Comparison of ENCODE assay signal across 35 mouse cellular contexts in the genomic region with DNA sequence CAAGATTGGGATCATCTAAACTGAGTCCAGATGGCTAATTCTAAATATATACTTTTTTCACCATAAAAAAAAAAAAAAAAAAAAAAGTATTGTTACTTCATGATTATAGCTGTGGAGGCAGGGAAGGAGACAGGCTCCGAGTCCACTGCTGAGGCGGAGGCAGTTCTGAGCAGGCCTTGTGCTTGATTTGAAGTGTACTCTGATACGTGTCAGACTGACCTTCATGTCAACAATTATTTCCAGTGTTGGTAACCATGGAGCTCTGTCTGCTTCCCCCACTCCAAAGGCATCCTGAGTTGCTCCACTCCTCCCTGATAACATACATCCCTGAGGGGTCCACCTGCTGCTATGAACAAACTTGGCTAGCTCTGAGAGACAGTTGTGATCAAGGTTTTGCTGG. TPM values are rescaled to one million over a fixed set of nuclear protein-coding genes. Genes with fewer than 3 reads are reported as not detected.
"Had no signal": no experiment of that assay in that cellular context is flagged by ENCODE, and none has a peak within 500 bp of the region (broad histone marks: within the 10 kb centered on the region; RNA-seq: fewer than 3 reads in every experiment).

No protein-coding gene starts in this region.

- H3K4me3 ChIP-seq: heart, embryonic 10.5 days; heart, embryonic 12.5 days; heart, embryonic 13.5 days; heart, embryonic 15.5 days; hindbrain, embryonic 10.5 days; hindbrain, embryonic 12.5 days; hindbrain, embryonic 13.5 days; hindbrain, embryonic 15.5 days; intestine, embryonic 15.5 days; kidney, embryonic 15.5 days; layer of hippocampus, adult 2 months; left cerebral cortex, adult 2 months had no signal

- ATAC-seq: hindbrain, embryonic 16.5 days; hindbrain, postnatal 0 days; inflammation-experienced regulatory T-cells, adult 6 months; intestine, embryonic 15.5 days; intestine, embryonic 16.5 days; intestine, postnatal 0 days had no signal

- DNase-seq: heart, postnatal 10 days; heart, postnatal 14 days; heart, postnatal 36 days; heart, postnatal 4 days; kidney, adult 11 months; kidney, adult 18-20 months; kidney, adult 2 months; kidney, adult 8-10 months; kidney, adult 9 months; kidney, postnatal 10 days; kidney, postnatal 14 days; kidney, postnatal 36 days; kidney, postnatal 4 days; layer of hippocampus, adult 9-11 months; layer of hippocampus, postnatal 36 days had no signal

- H3K27me3 ChIP-seq: heart, embryonic 12.5 days; heart, embryonic 13.5 days; heart, embryonic 15.5 days; hindbrain, embryonic 12.5 days; hindbrain, embryonic 13.5 days; hindbrain, embryonic 15.5 days; intestine, embryonic 15.5 days; kidney, embryonic 15.5 days had no signal

- H3K27ac ChIP-seq: heart, embryonic 10.5 days; heart, embryonic 13.5 days; heart, embryonic 15.5 days; hindbrain, embryonic 10.5 days; hindbrain, embryonic 12.5 days; hindbrain, embryonic 13.5 days; hindbrain, embryonic 14.5 days; hindbrain, embryonic 15.5 days; hindbrain, postnatal 0 days; intestine, embryonic 15.5 days; kidney, embryonic 15.5 days; kidney, postnatal 0 days; layer of hippocampus, adult 2 months; left cerebral cortex, adult 2 months had no signal

- H3K36me3 ChIP-seq: heart, embryonic 10.5 days; heart, embryonic 12.5 days; heart, embryonic 13.5 days; heart, embryonic 15.5 days; hindbrain, embryonic 10.5 days; hindbrain, embryonic 12.5 days; hindbrain, embryonic 13.5 days; hindbrain, embryonic 15.5 days; intestine, embryonic 15.5 days; kidney, embryonic 15.5 days had no signal

- H3K9me3 ChIP-seq: heart, embryonic 10.5 days; heart, embryonic 12.5 days; heart, embryonic 13.5 days; heart, embryonic 15.5 days; hindbrain, embryonic 10.5 days; hindbrain, embryonic 12.5 days; hindbrain, embryonic 13.5 days; hindbrain, embryonic 15.5 days; intestine, embryonic 15.5 days; kidney, embryonic 15.5 days had no signal

- H3K9ac ChIP-seq: heart, embryonic 12.5 days; heart, embryonic 13.5 days; heart, embryonic 15.5 days; hindbrain, embryonic 12.5 days; hindbrain, embryonic 13.5 days; hindbrain, embryonic 14.5 days; hindbrain, embryonic 15.5 days; intestine, embryonic 15.5 days; kidney, embryonic 15.5 days had no signal

- H3K4me2 ChIP-seq: heart, embryonic 12.5 days; heart, embryonic 13.5 days; heart, embryonic 15.5 days; hindbrain, embryonic 12.5 days; hindbrain, embryonic 13.5 days; hindbrain, embryonic 14.5 days; hindbrain, embryonic 15.5 days; intestine, embryonic 15.5 days; kidney, embryonic 15.5 days had no signal

- H3K4me1 ChIP-seq: heart, embryonic 10.5 days; hindbrain, embryonic 10.5 days; hindbrain, embryonic 12.5 days; hindbrain, embryonic 13.5 days; hindbrain, embryonic 15.5 days; intestine, embryonic 15.5 days; kidney, embryonic 15.5 days had no signal

RNA-seq across cellular contexts. Expression of a gene that starts 18.8 kb away (rescaled TPM):
- polyA plus RNA-seq: hindbrain, embryonic 10.5 days; hindbrain, embryonic 11.5 days; inflammation-experienced regulatory T-cells, adult 6 months had no signal
